Mouse (Mus musculus): ENCODE results near the gene Rnf213.

- TF ChIP-seq CTCF (IDR thresholded peaks at IDR 0.05; ENCODE audit: low read depth, low read length) (no peak), POLR2A (IDR thresholded peaks at IDR 0.05; ENCODE audit: borderline replicate concordance, low read depth, low read length) (no peak)
Measured at GRCm38 (mm10) chr11:119443442-119443841, 50.5 kb downstream of the Rnf213 start.
